Mouse (Mus musculus) gastrocnemius, postnatal 36 days (tissue): ENCODE results near the gene Pifo. TPM values are rescaled to one million over a fixed set of nuclear protein-coding genes. Genes with fewer than 3 reads are reported as not detected.

Experiments used
- DNase-seq, 2 experiments: peaks; one replicate each; pipeline ENCODE4 v3.0.0; 2022
- intact Hi-C: fragments of 180-260 bp; cut with DNase I; formaldehyde crosslinking; loops from one replicate; pipeline ENCODE4 v1.15.1; 2025
- total RNA-seq, 2 experiments: library from RNA; stranded (reverse); gene quantifications; 2 replicates each; pipeline ENCODE4 v1.2.3; 2021

Gene Pifo
- total RNA-seq, 2 experiments from 2014 or later = not detected

- DNase-seq = peak; percentile 92 to 95
- intact Hi-C loops = loop anchor here (5.0 kb wide), 1 partner anchor 227 kb away; no protein-coding TSS in a partner anchor
Measured at GRCm38 (mm10) chr3:105958974-105959580, 55.4 kb downstream of the Pifo start, which contains the start of gene Wdr77. Gene Wdr77 (plus strand): TSS chr3:105959369.

GRCm38 (mm10) chr3:105958204-105958603 lies 56.2 kb downstream of the Pifo start:
- intact Hi-C loops = loop anchor here (5.0 kb wide), 1 partner anchor 226 kb away; no protein-coding TSS in a partner anchor

GRCm38 (mm10) chr3:105957235-105957634 lies 57.2 kb downstream of the Pifo start:
- no peak for DNase-seq
- intact Hi-C loops = loop anchor here (5.0 kb wide), 1 partner anchor 225 kb away; no protein-coding TSS in a partner anchor

More at GRCm38 (mm10) chr3:105958204-105958603, 56.2 kb downstream of the Pifo start:
- no peak for DNase-seq

- intact Hi-C loops = no loop called here
- DNase-seq = no peak
Measured at GRCm38 (mm10) chr3:105951348-105951747, 63.1 kb downstream of the Pifo start.

Other genes starting within 250 kb of the Pifo start
- gene Rap1a, start 213.3 kb downstream of the Pifo start, total RNA-seq = 10 to 100 TPM; 81.0 to 87.5 TPM
- gene Adora3, start 143.8 kb downstream of the Pifo start, total RNA-seq = not detected
- not detected for gene Tmigd3, start 143.7 kb downstream of the Pifo start, total RNA-seq
- gene I830077J02Rik, start 82.0 kb downstream of the Pifo start, total RNA-seq = under 1 TPM in 1 of 2 experiments, not detected in 1; 0.26 TPM
- 10 to 100 TPM; 26.9 to 29.3 TPM for gene Wdr77, start 55.3 kb downstream of the Pifo start, total RNA-seq
- gene Atp5f1, start 54.5 kb downstream of the Pifo start, total RNA-seq = 100 to 1,000 TPM; 614 to 667 TPM
- gene Ovgp1, start 40.9 kb downstream of the Pifo start, total RNA-seq = under 1 TPM; 0.51 to 0.79 TPM
- not detected for gene Chil5, start 18.2 kb upstream of the Pifo start, total RNA-seq
- gene Chia1, start 98.6 kb upstream of the Pifo start, total RNA-seq = not detected
- gene Chil3, start 152.9 kb upstream of the Pifo start, total RNA-seq = not detected
- gene Chil4, start 204.9 kb upstream of the Pifo start, total RNA-seq = not detected